Mouse (Mus musculus) forebrain, embryonic 16.5 days (tissue): ENCODE measurements around the gene Pik3c2a. TPM values are rescaled to one million over a fixed set of nuclear protein-coding genes. Genes with fewer than 3 reads are reported as not detected.

Experiments
- ATAC-seq: fragments of 200-750 bp; cut with Nextera tagmentation; 2 replicates; pipeline ENCODE4 v1.8.0; 2017; ENCODE audit warnings: mild to moderate bottlenecking, moderate library complexity
- H3K27ac ChIP-seq: fragments of 300-500 bp; sonication (generic); 2 replicates; pipeline ENCODE4 v1.5.1; 2014; ENCODE audit warnings: low read length, control low read depth
- H3K27me3 ChIP-seq: fragments of 300-500 bp; sonication (generic); replicated peaks from 2 replicates; pipeline ENCODE4 v1.6.1; 2014; ENCODE audit warnings: low read length; ENCODE audit not compliant: control insufficient read depth, insufficient read depth
- H3K36me3 ChIP-seq: fragments of 300-500 bp; sonication (generic); 2 replicates; pipeline ENCODE4 v1.6.1; 2014; ENCODE audit not compliant: control insufficient read depth, insufficient read depth
- H3K4me1 ChIP-seq: fragments of 300-500 bp; sonication (generic); replicated peaks from 2 replicates; pipeline ENCODE4 v1.6.1; 2014; ENCODE audit warnings: low read length; ENCODE audit not compliant: control insufficient read depth, insufficient read depth
- H3K4me2 ChIP-seq: fragments of 300-500 bp; sonication (generic); 2 replicates; pipeline ENCODE4 v1.6.1; 2014; ENCODE audit warnings: mild to moderate bottlenecking, low read length, control low read depth
- H3K4me3 ChIP-seq: fragments of 300-500 bp; sonication (generic); replicated peaks from 2 replicates; pipeline ENCODE4 v1.5.1; 2014; ENCODE audit warnings: mild to moderate bottlenecking, low read length, control low read depth
- H3K9ac ChIP-seq: fragments of 300-500 bp; sonication (generic); replicated peaks from 2 replicates; pipeline ENCODE4 v1.6.1; 2014; ENCODE audit warnings: low read depth, low read length, control low read depth
- H3K9me3 ChIP-seq: fragments of 300-500 bp; sonication (generic); 2 replicates; pipeline ENCODE4 v1.6.1; 2016; ENCODE audit warnings: low read length; ENCODE audit not compliant: control insufficient read depth
- WGBS: fragments of 180-500 bp; shearing (Covaris S2); extraction: QIAGEN DNeasy Blood & Tissue Kit; methylation state at CpG from one replicate; pipeline ENCODE4 v1.1.7; 2014; 5-methylcytosine and 5-hydroxymethylcytosine counted together
- polyA plus RNA-seq: library from polyadenylated mRNA; unstranded; fragments of >200 nt; fragmentation: Nextera tagmentation; extraction: Ambion mirVana; gene quantifications from 2 replicates; pipeline ENCODE4 v1.2.1, GENCODE M21; 2015

Pik3c2a gene
- polyA plus RNA-seq, 1 experiment from 2014 or later: 21.0 TPM

- 2% methylated on average over 16 of the region's 16 CpGs for WGBS
- ATAC-seq: 0 out of 2 replicates have a peak, but pooled peaks have one; percentile 19
- H3K4me3 ChIP-seq: peak overlapping the region; percentile 79
Measured at GRCm38 (mm10) chr7:116308632-116308991, 134.6 kb downstream of the Pik3c2a start.

GRCm38 (mm10) chr7:116307871-116308631 lies 135.2 kb downstream of the Pik3c2a start, which contains the start of gene Plekha7:
TSS of gene Plekha7 (minus strand) at chr7:116308376.
- Histone ChIP-seq H3K27ac (peak within 1 kb of the TSS; percentile 45), H3K36me3 (no peaks in the 10 kb centered on the region), H3K4me3 (peak within 1 kb of the TSS; percentile 79), H3K4me2 (peak within 1 kb of the TSS; percentile 99), H3K4me1 (peaks cover 25% of the 10 kb centered on the region), H3K27me3 (peaks cover 5% of the 10 kb centered on the region), H3K9ac (peak within 1 kb of the TSS; percentile 60), H3K9me3 (no peaks in the 10 kb centered on the region)
- ATAC-seq: peak; percentile 51
- under 1% methylated on average over 65 of the region's 65 CpGs for WGBS

More at GRCm38 (mm10) chr7:116308632-116308991, 134.6 kb downstream of the Pik3c2a start:
- Histone ChIP-seq H3K9ac (no peak overlapping the region), H3K36me3 (no peaks in the 10 kb centered on the region), H3K4me1 (peaks cover 25% of the 10 kb centered on the region), H3K27ac (no peak overlapping the region), H3K9me3 (no peaks in the 10 kb centered on the region), H3K27me3 (peaks cover 5% of the 10 kb centered on the region), H3K4me2 (peak overlapping the region; percentile 99)

GRCm38 (mm10) chr7:116307099-116307870 lies 136.0 kb downstream of the Pik3c2a start:
- peak overlapping the region; percentile 60 for H3K9ac ChIP-seq
- WGBS: under 1% methylated on average over 53 of the region's 63 CpGs
- peak; percentile 92 for ATAC-seq
- H3K4me2 ChIP-seq: peak overlapping the region; percentile 99
- H3K9me3 ChIP-seq: no peaks in the 10 kb centered on the region
- peak overlapping the region; percentile 45 for H3K27ac ChIP-seq
- H3K36me3 ChIP-seq: no peaks in the 10 kb centered on the region
- peaks cover 5% of the 10 kb centered on the region for H3K27me3 ChIP-seq
- H3K4me1 ChIP-seq: peaks cover 25% of the 10 kb centered on the region
- peak overlapping the region; percentile 79 for H3K4me3 ChIP-seq

- H3K4me1 ChIP-seq: peaks cover 28% of the 10 kb centered on the region
- no peaks in the 10 kb centered on the region for H3K36me3 ChIP-seq
- no peak overlapping the region; the same call in 1 of the 2 replicates for H3K9ac ChIP-seq
- no peak for ATAC-seq
- peaks cover 5% of the 10 kb centered on the region for H3K27me3 ChIP-seq
- WGBS: 5% methylated on average over 5 of the region's 5 CpGs
- H3K9me3 ChIP-seq: no peaks in the 10 kb centered on the region
- H3K27ac ChIP-seq: no peak overlapping the region
- peak overlapping the region; percentile 79 for H3K4me3 ChIP-seq
- H3K4me2 ChIP-seq: peak overlapping the region; percentile 99
Measured at GRCm38 (mm10) chr7:116306601-116307000, 136.6 kb downstream of the Pik3c2a start.

GRCm38 (mm10) chr7:116301661-116302311 lies 141.5 kb downstream of the Pik3c2a start:
- peaks cover 22% of the 10 kb centered on the region for H3K4me1 ChIP-seq
- no peaks in the 10 kb centered on the region for H3K9me3 ChIP-seq
- peaks cover 5% of the 10 kb centered on the region for H3K27me3 ChIP-seq
- no peak overlapping the region for H3K4me2 ChIP-seq
- H3K27ac ChIP-seq: no peak overlapping the region
- 86% methylated on average over 5 of the region's 5 CpGs for WGBS
- ATAC-seq: no peak
- no peak overlapping the region for H3K4me3 ChIP-seq
- no peak overlapping the region for H3K9ac ChIP-seq
- H3K36me3 ChIP-seq: no peaks in the 10 kb centered on the region

- Histone ChIP-seq H3K4me2 (no peak overlapping the region), H3K4me3 (no peak overlapping the region), H3K27me3 (no peaks in the 10 kb centered on the region; the same call in 1 of the 2 replicates), H3K36me3 (no peaks in the 10 kb centered on the region), H3K9me3 (no peaks in the 10 kb centered on the region), H3K27ac (no peak overlapping the region), H3K9ac (no peak overlapping the region), H3K4me1 (peaks cover 16% of the 10 kb centered on the region)
- WGBS: 93% methylated on average over 4 of the region's 4 CpGs
- no peak for ATAC-seq
Measured at GRCm38 (mm10) chr7:116301144-116301543, 142.1 kb downstream of the Pik3c2a start.

- no peak overlapping the region for H3K4me2 ChIP-seq
- H3K4me3 ChIP-seq: no peak overlapping the region
- H3K36me3 ChIP-seq: no peaks in the 10 kb centered on the region
- ATAC-seq: peak; percentile 87
- no peaks in the 10 kb centered on the region for H3K9me3 ChIP-seq
- no peaks in the 10 kb centered on the region for H3K27me3 ChIP-seq
- peaks cover 15% of the 10 kb centered on the region for H3K4me1 ChIP-seq
- H3K27ac ChIP-seq: no peak overlapping the region
- 61% methylated on average over 2 of the region's 2 CpGs for WGBS
- H3K9ac ChIP-seq: no peak overlapping the region
Measured at GRCm38 (mm10) chr7:116298851-116299250, 144.4 kb downstream of the Pik3c2a start.

- Histone ChIP-seq H3K4me2 (no peak overlapping the region), H3K27ac (no peak overlapping the region), H3K4me1 (peaks cover 15% of the 10 kb centered on the region), H3K9me3 (no peaks in the 10 kb centered on the region), H3K36me3 (no peaks in the 10 kb centered on the region), H3K9ac (0 out of 2 replicates have a peak overlapping the region, but pooled peaks have one; percentile 5), H3K4me3 (no peak overlapping the region), H3K27me3 (no peaks in the 10 kb centered on the region)
- ATAC-seq: peak; percentile 77
- WGBS: 42% methylated on average over 10 of the region's 10 CpGs
Measured at GRCm38 (mm10) chr7:116298389-116298788, 144.9 kb downstream of the Pik3c2a start.

DNA sequence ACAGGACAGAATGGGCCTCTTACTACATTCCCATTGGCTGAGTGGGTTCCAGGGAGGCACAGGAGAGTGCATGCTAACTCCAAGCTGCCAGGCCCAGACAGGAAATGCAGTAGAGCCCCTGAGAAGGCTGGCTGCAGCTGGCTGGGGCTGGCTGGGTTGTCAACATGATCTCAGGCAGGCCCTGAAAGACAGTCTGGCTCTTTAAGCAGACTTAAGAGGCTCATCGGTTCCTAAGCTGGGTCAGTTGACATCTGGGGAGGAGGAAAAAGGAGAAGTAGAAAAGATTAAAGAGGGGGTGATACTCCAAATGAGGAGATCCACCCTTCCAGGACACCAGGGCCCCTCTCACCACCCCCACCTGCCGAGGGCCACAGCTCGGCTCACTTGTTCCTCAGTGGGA lies 148.3 kb downstream of the Pik3c2a start:
- no peak for ATAC-seq
- no peaks in the 10 kb centered on the region for H3K9me3 ChIP-seq
- no peaks in the 10 kb centered on the region for H3K36me3 ChIP-seq
- peaks cover 10% of the 10 kb centered on the region for H3K4me1 ChIP-seq
- H3K4me2 ChIP-seq: no peak overlapping the region
- no peak overlapping the region for H3K27ac ChIP-seq
- WGBS: 69% methylated on average over 3 of the region's 3 CpGs
- no peak overlapping the region for H3K9ac ChIP-seq
- H3K27me3 ChIP-seq: no peaks in the 10 kb centered on the region
- H3K4me3 ChIP-seq: no peak overlapping the region
